Mouse (Mus musculus) heart, postnatal 0 days (tissue): Measurements from ENCODE around the gene Aes. TPM values are rescaled to one million over a fixed set of nuclear protein-coding genes. Genes with fewer than 3 reads are reported as not detected.

ENCODE experiments used
- ATAC-seq: fragments of 200-750 bp; cut with Nextera tagmentation; 2 replicates; pipeline ENCODE4 v1.8.0; 2017; ENCODE audit warnings: low read depth, moderate number of reproducible peaks, moderate library complexity; ENCODE audit not compliant: insufficient read depth
- DNase-seq: peaks from one replicate; pipeline ENCODE4 v3.0.0-alpha.2; 2016; ENCODE audit warnings: low spot score
- H3K27ac ChIP-seq: fragments of 300-500 bp; sonication (generic); 2 replicates; pipeline ENCODE4 v1.5.1; 2014; ENCODE audit warnings: low read depth, mild to moderate bottlenecking
- H3K27me3 ChIP-seq: fragments of 300-500 bp; sonication (generic); 2 replicates; pipeline ENCODE4 v1.6.1; 2014; ENCODE audit warnings: low read length, mixed read lengths; ENCODE audit not compliant: control insufficient read depth, insufficient read depth
- H3K36me3 ChIP-seq: fragments of 300-500 bp; sonication (generic); replicated peaks from 2 replicates; pipeline ENCODE4 v1.6.1; 2014; ENCODE audit warnings: low read length, mixed read lengths; ENCODE audit not compliant: control insufficient read depth, insufficient read depth
- H3K4me1 ChIP-seq: fragments of 300-500 bp; sonication (generic); 2 replicates; pipeline ENCODE4 v1.6.1; 2014; ENCODE audit warnings: antibody characterized with exemption; ENCODE audit not compliant: control insufficient read depth, insufficient read depth
- H3K4me2 ChIP-seq: fragments of 300-500 bp; sonication (generic); 2 replicates; pipeline ENCODE4 v1.6.1; 2014; ENCODE audit warnings: low read depth, mild to moderate bottlenecking, low read length, moderate library complexity
- H3K4me3 ChIP-seq: fragments of 300-500 bp; sonication (generic); 2 replicates; pipeline ENCODE4 v1.5.1; 2014; ENCODE audit warnings: low read depth, low read length
- H3K9ac ChIP-seq: fragments of 300-500 bp; sonication (generic); replicated peaks from 2 replicates; pipeline ENCODE4 v1.6.1; 2014; ENCODE audit warnings: low read depth, low read length, mixed read lengths
- H3K9me3 ChIP-seq: fragments of 300-500 bp; sonication (generic); replicated peaks from 2 replicates; pipeline ENCODE4 v1.6.1; 2016; ENCODE audit warnings: low read length; ENCODE audit not compliant: control insufficient read depth
- CTCF ChIP-seq: IDR thresholded peaks from 2 replicates; pipeline ENCODE4 v1.5.1; 2016; ENCODE audit warnings: antibody characterized with exemption, control low read depth, low read depth
- EP300 ChIP-seq: IDR thresholded peaks from 2 replicates; pipeline ENCODE4 v1.6.1; 2016; ENCODE audit warnings: antibody characterized with exemption, low read depth
- WGBS: fragments of 180-500 bp; shearing (Covaris S2); extraction: QIAGEN DNeasy Blood & Tissue Kit; methylation state at CpG from one replicate; pipeline ENCODE4 v1.1.7; 2014; 5-methylcytosine and 5-hydroxymethylcytosine counted together
- polyA plus RNA-seq: library from polyadenylated mRNA; unstranded; fragments of >200 nt; fragmentation: Nextera tagmentation; extraction: Ambion mirVana; gene quantifications from 2 replicates; pipeline ENCODE4 v1.2.1, GENCODE M21; 2015
- total RNA-seq: library from RNA; depleted of rRNA; stranded (reverse); fragments of >200 nt; gene quantifications from 2 replicates; pipeline ENCODE4 v1.2.3, GENCODE M21; 2014; ENCODE audit warnings: low replicate concordance

The Aes gene
- total and polyA plus RNA-seq, 2 experiments from 2014 or later, result 767 to 870 TPM

DNA sequence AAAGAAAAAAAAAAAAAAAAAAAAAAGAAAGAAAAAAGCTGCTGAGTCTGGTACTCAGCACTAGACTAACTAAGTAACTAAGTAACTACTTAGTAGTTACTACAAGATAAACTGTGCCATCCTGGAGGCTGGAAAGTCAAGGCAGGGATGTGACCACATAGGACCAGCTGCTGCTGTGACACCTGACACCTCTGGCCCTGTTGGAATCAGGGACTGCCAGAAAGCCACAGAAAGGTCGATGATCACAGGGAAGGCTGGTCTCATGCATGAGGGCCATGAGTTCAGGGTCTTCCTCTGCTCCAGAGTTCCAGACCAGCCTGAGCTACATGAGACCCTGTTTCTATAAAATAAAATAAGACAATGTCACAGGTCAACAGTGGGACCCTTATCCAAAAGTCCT is 1.8 kb upstream of the Aes start:
- H3K27ac ChIP-seq, result no peak overlapping the region
- no peak for TF ChIP-seq EP300
- TF ChIP-seq CTCF, result no peak
- peaks cover 8% of the 10 kb centered on the region; the same call in 1 of the 2 replicates for H3K36me3 ChIP-seq
- no peak for DNase-seq
- WGBS, result 41% methylated on average over 1 of the region's 1 CpGs
- H3K9ac ChIP-seq, result no peak overlapping the region
- ATAC-seq, result no peak
- H3K4me1 ChIP-seq, result 0 out of 2 replicates have a peak, but pooled peaks cover 4% of the 10 kb centered on the region
- H3K9me3 ChIP-seq, result no peaks in the 10 kb centered on the region
- no peak overlapping the region for H3K4me3 ChIP-seq
- no peaks in the 10 kb centered on the region for H3K27me3 ChIP-seq
- H3K4me2 ChIP-seq, result no peak overlapping the region

DNA sequence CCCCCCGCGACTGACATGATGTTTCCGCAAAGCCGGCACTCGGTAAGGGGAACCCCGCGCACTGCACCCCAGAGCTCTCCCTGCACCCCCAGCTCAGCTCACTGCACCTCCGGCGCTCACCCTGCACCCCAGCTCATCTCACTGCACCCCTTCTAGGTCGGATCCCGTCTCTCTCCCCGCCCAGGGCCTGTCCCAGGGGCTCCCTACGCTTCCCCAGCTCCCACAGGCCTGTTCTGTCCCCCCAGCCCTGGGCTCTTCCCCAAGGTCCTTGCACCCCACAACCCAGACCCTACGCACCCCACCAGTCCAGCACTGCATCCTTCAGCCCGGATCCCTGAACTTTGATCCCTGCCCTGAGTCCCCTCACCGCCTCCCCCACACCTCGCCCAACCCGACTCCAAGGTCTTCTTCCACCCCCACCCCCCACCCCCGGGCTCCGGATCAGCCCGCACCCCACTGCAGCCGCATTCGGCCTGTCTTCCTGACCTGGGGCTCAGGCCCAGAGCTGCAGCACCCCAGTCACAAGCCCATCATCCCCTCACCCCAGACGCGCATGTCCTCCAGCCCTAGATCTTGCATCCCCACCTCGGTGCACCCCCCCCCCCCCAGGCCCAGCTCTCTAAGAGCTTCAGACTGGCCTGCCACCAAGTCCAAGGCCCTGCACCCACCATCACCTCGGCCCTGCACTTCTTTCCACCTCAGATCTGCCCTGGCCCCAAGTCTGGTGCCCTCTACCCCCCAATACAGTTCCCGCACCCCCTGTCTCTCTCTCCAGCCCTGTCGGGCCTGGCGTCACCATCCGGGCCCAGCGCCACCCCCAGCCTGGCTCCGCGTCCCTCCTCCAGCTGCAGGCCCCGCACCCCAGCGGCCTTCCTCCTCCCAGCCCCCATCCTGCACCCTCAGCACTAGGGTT is 595 bp downstream of the Aes start:
- DNase-seq, result peak; percentile 47
- peak overlapping the region; percentile 97 for H3K4me3 ChIP-seq
- peaks cover 23% of the 10 kb centered on the region for H3K4me1 ChIP-seq
- H3K9me3 ChIP-seq, result no peaks in the 10 kb centered on the region
- peak; percentile 28 for ATAC-seq
- H3K27ac ChIP-seq, result peak overlapping the region; percentile 95
- TF ChIP-seq EP300, result no peak
- no peak for TF ChIP-seq CTCF
- peak overlapping the region; percentile 93 for H3K4me2 ChIP-seq
- WGBS, result 0% methylated on average over 29 of the region's 36 CpGs
- peak overlapping the region; percentile 95 for H3K9ac ChIP-seq
- H3K36me3 ChIP-seq, result peaks cover 16% of the 10 kb centered on the region
- no peaks in the 10 kb centered on the region for H3K27me3 ChIP-seq

DNA sequence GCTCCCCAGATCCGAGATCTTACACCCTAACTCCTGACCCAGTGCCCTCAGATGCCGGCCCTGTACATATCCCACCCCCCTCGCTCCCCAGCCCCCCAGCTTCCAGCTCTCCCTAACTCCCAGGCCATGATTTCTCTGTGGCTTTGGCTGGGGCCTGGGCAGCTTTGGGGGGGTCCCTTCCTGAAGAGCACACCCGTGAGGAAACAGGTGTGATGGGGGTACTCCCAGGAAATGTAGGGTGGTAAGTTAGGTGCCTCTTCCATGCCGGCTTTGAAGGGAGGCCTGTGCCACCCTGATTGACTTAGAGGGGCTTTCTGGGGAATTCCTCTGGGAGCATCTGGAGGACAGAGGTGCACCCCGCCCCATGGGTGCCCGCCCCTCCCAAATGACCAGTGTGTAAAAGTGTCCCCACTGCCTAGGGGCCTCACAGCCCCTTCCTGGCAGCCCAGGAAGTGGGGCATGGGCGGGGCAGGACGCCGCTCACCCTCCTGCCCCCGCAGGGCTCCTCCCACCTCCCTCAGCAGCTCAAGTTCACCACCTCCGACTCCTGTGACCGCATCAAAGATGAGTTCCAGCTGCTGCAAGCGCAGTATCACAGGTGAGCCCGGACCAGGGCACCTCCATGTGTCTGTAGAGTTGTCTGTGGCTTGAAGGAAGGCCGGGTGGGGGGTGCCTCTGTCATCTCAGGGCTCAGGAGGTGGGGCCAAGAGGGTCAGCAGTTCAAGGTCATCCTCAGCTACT is 1.6 kb downstream of the Aes start:
- TF ChIP-seq CTCF (no peak), EP300 (no peak)
- WGBS, result 11% methylated on average over 16 of the region's 16 CpGs
- peaks cover 23% of the 10 kb centered on the region for H3K4me1 ChIP-seq

DNA sequence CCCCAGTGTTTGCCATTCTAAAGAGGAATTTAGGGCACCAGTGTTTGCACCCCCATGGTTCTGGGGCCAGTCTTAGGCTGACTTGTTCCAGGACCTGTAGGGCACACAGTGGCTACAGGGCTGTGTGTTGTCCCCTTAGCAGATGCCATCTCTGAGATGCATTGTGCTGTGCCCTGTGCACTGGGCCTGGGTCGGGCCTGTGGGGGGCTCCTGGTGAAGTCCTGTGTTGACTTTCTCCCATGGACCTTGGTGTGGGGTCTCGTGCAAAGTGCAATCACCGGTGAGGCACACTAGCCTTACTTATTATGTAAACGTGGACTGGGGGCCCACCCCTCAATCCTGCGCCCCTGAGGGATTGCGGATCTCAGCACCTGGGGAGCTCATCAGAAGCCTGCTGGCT is 3.1 kb downstream of the Aes start:
- no peak for ATAC-seq
- 78% methylated on average over 6 of the region's 6 CpGs for WGBS
- no peak overlapping the region for H3K27ac ChIP-seq

More for the DNA sequence above, 1.6 kb downstream of the Aes start:
- no peaks in the 10 kb centered on the region for H3K27me3 ChIP-seq
- H3K4me3 ChIP-seq, result peak overlapping the region; percentile 97
- peak overlapping the region; percentile 95 for H3K27ac ChIP-seq
- H3K36me3 ChIP-seq, result peaks cover 26% of the 10 kb centered on the region
- peak overlapping the region; percentile 95 for H3K9ac ChIP-seq
- peak; percentile 56 for DNase-seq
- H3K4me2 ChIP-seq, result peak overlapping the region; percentile 93
- no peak for ATAC-seq
- no peaks in the 10 kb centered on the region for H3K9me3 ChIP-seq

DNA sequence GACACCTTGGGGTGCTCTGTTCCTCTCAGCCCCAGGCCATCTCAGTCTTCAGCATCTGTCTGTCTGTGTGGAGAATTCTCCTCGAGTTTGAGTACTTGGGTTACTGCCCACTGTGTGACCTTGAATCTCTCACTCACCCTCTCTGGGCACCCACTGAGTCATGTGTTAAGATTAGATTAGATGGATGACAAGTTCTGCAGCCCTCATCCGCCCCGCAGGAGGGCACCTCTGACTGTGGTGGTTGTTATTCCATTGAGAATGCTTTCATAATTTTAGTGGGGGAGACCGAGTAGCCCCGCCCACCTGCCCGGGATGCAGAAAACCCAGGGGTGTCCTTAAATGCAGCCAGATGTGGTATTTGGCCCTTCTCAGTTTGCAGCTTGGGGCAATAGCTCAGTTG is 4.2 kb downstream of the Aes start:
- H3K4me1 ChIP-seq, result peaks cover 26% of the 10 kb centered on the region
- DNase-seq, result no peak
- H3K4me2 ChIP-seq, result peak overlapping the region; percentile 35; the same call in 1 of the 2 replicates
- no peaks in the 10 kb centered on the region for H3K9me3 ChIP-seq
- peak overlapping the region; percentile 47; the same call in 1 of the 2 replicates for H3K27ac ChIP-seq
- no peak for TF ChIP-seq CTCF
- no peaks in the 10 kb centered on the region for H3K27me3 ChIP-seq
- 33% methylated on average over 6 of the region's 6 CpGs for WGBS
- H3K36me3 ChIP-seq, result peaks cover 39% of the 10 kb centered on the region
- no peak for ATAC-seq
- no peak overlapping the region for H3K9ac ChIP-seq
- H3K4me3 ChIP-seq, result no peak overlapping the region

More for the DNA sequence above, 3.1 kb downstream of the Aes start:
- DNase-seq, result no peak
- Histone ChIP-seq H3K27me3 (no peaks in the 10 kb centered on the region), H3K9me3 (no peaks in the 10 kb centered on the region), H3K4me3 (no peak overlapping the region), H3K4me1 (peaks cover 23% of the 10 kb centered on the region), H3K36me3 (peaks cover 39% of the 10 kb centered on the region), H3K9ac (peak overlapping the region; percentile 16; the same call in 1 of the 2 replicates), H3K4me2 (no peak overlapping the region)
- TF ChIP-seq EP300 (no peak), CTCF (no peak)
